Mouse (Mus musculus) adrenal gland, adult 2 months (tissue): ENCODE measurements around the gene Sun2. TPM values are rescaled to one million over a fixed set of nuclear protein-coding genes. Genes with fewer than 3 reads are reported as not detected.
A peak's percentile ranks its signal among the peaks of the same experiment; 100 is the strongest.

ENCODE experiments used
- DNase-seq: peaks from one replicate; pipeline ENCODE4 v3.0.0; 2021
- polyA plus RNA-seq: library from polyadenylated mRNA; depleted of rRNA; stranded (reverse); fragments of >200 nt; gene quantifications from 2 replicates; pipeline ENCODE4 v1.2.3, GENCODE M21; 2012
- total RNA-seq, 2 experiments: library from RNA; stranded (reverse); gene quantifications; 2 replicates each; pipeline ENCODE4 v1.2.3; 2021

The Sun2 gene
- total and polyA plus RNA-seq, 3 experiments, result 46.9 to 86.8 (median 77.9) TPM

- DNase-seq, result no peak
Measured at GRCm38 (mm10) chr15:79755977-79756625, 13.8 kb upstream of the Sun2 start.

DNA sequence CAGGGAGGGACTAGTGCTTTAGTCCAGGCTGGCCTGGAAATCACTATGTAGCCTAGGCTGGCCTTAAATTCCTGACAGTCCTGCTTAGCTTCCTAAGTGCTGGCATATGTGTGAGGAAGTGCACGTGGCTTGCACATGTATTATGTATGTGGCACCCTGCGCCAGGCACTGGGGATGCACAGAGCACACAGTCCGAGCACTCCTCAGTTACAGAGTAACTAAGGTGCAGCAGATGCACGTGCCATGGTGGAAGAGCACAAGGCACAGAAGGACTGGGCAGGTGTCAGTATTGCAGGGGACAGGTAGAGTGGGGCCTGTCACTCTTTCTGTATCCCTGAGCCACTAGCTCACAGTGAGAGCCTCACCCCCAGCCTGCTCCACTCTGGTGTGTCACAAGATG lies 12.8 kb upstream of the Sun2 start:
- no peak for DNase-seq

GRCm38 (mm10) chr15:79753873-79754272 lies 11.5 kb upstream of the Sun2 start:
- no peak for DNase-seq

DNA sequence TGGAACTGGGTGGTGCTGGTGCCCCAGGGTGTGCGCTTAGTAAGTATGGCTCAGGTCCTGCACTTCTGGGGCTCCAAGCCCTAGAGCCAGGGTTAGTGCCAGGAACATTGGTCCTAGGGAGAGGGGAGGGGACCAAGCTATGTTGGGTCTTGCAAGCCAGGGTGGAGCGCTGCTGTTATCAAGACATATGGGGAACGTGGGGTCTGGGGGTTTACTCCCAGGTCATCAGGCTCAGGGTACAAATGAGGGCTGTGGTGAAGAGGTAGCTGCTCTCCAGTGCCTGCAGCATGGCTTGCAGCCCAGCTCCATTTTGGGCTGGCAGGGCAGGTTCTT lies 11.1 kb upstream of the Sun2 start:
- DNase-seq, result no peak

- peak; percentile 75 for DNase-seq
Measured at GRCm38 (mm10) chr15:79752742-79753419, 10.5 kb upstream of the Sun2 start.

DNA sequence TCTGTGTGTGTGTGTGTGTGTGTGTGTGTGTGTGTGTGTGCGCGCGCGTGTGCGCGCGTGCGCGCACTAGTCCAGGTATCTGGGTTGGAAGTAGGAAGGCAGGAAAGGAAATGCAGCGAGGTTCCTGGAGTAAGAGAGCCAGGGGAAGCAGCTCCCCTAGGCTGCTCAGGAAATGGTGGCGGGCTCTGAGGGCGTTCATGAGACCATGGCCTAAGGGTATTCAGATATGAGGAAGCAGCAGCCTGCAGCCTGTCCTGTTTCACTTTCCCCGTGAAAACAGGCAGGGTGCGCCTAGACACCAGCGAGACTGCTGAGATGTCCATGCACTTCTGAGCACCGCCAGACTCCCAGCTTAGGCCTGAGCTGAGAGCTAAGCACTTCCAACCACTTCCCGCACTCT lies 9.4 kb upstream of the Sun2 start:
- no peak for DNase-seq

DNA sequence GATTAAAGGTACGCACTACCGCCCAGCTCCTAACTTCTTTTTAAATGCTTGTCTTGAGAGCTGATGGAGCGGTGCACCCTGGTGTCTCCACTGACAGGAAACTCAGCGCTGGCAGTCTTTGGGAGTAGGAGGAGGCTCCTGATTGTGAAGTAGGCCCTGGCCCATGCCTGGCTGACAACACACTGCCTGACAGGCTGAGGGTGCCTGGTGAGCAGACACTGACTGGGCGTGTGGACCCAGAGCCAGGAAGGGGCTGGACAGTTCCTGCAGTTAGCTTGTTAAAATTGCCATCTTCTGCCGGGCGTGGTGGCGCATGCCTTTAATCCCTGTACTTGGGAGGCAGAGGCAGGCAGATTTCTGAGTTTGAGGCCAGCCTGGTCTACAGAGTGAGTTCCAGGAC lies 7.9 kb upstream of the Sun2 start:
- DNase-seq, result no peak

- no peak for DNase-seq
Measured at GRCm38 (mm10) chr15:79749162-79749561, 6.8 kb upstream of the Sun2 start.

GRCm38 (mm10) chr15:79747998-79748397 lies 5.7 kb upstream of the Sun2 start:
- no peak for DNase-seq

DNA sequence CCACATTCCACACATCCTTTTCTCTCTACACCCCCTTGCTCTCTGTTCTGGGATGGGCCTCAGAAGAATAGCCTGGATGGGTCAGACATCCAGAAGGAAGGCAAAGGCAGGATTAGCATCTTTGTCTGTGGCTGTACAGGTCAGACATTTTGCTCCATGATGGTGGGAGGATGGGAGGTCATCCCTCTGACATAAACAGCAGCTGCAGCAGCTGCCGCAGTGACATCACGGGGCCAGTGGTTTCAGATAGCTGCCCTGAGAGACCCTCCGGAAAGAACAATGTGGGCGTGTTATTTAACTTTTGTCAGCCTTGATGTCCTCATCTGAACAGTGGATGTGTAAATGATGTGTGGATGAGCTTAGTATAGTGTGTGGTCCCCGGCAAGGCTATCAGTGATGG lies 3.5 kb upstream of the Sun2 start:
- no peak for DNase-seq

- DNase-seq, result no peak
Measured at GRCm38 (mm10) chr15:79745312-79745711, 3.0 kb upstream of the Sun2 start.

DNA sequence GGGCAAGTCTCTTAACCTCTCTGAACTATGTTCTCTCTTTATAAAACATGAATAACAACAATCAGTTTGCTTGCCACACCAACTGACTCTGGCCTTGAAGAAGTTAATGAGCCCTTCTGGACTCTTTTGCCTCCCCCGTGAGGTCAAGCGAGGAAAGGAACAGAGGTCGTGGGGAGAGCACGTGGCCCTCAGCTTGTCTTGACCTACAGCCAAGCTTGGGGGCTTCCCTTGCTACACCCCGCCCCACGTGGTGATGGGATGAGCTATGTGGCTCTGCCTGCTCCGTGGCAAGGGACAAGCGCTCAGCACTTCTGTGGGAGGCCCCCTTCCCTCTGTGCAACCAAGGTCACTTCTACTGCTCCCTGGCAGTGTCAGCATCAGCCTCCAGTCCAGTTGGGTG lies 2.4 kb upstream of the Sun2 start:
- no peak for DNase-seq

GRCm38 (mm10) chr15:79744001-79744400 lies 1.7 kb upstream of the Sun2 start:
- no peak for DNase-seq

GRCm38 (mm10) chr15:79742706-79743023 lies 329 bp upstream of the Sun2 start:
- no peak for DNase-seq

DNA sequence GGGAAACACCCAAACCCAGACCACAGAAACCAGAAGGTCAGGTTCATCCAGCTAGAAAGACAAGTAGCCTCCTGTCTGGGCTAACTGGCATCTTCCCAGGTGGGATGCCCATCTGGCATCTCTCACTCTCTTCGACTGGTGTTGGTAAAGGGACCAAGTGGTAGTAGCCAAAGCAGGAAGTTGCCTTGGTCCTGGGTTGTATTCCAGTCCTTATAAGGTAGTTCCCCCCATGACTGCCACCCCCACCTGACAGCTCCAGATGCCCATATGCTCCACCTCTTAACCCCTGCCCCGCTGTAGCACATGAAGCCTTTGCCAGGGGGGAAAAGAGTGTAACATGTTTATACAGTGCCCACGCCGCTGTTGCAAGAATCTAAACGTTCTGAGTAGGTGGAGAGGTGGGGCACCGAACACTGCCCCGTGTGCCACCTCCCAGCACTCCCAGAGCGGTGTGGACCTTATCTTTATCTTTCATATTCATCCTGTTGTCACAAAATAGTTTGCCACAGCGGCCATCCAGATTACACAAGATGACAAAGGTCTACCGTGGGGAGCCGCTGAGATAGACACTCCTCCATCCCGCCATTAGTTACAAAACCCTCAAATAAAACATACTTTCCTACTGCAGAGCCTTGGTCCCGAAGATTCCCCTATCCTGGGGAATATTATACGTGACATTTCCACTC lies 1.0 kb downstream of the Sun2 start:
- peak; percentile 19 for DNase-seq

- no peak for DNase-seq
Measured at GRCm38 (mm10) chr15:79740739-79741138, 1.6 kb downstream of the Sun2 start.

- peak; percentile 31 for DNase-seq
Measured at GRCm38 (mm10) chr15:79734311-79734710, 8.0 kb downstream of the Sun2 start.

- no peak for DNase-seq
Measured at GRCm38 (mm10) chr15:79733640-79734039, 8.7 kb downstream of the Sun2 start.

GRCm38 (mm10) chr15:79733192-79733591 lies 9.1 kb downstream of the Sun2 start:
- DNase-seq, result no peak

DNA sequence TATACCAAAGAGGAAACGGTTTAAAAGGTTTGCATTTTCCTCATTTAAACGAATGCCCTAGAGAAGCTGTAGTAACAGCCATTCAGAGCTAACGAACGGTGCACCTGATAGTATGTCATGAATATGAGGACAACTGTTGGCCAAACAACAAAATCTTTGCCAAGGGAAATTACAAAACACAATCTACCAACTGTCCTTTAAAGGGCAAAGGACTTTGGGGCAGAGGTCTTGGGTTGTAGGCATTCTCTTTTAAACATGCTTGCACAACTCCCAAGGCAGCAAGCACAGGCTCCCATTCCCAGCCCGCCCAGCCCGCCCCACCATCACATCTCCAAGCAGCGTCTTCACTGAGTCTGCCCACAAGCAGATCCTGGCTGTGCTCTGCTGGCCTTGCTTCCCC lies 10.8 kb downstream of the Sun2 start:
- no peak for DNase-seq

GRCm38 (mm10) chr15:79728731-79729388 lies 13.5 kb downstream of the Sun2 start:
- peak; percentile 40 for DNase-seq

- no peak for DNase-seq
Measured at GRCm38 (mm10) chr15:79728311-79728710, 14.0 kb downstream of the Sun2 start.

GRCm38 (mm10) chr15:79727840-79728239 lies 14.5 kb downstream of the Sun2 start:
- DNase-seq, result no peak
